Mouse (Mus musculus) E14TG2a.4 (cell line): ENCODE data around the gene Sost.
A peak's percentile ranks its signal among the peaks of the same experiment; 100 is the strongest.

Source experiments
- CTCF ChIP-seq: conservative IDR thresholded peaks from 2 replicates; pipeline ENCODE4 v1.5.1; 2014; ENCODE audit warnings: low read length
- NANOG ChIP-seq: IDR thresholded peaks from 2 replicates; pipeline ENCODE4 v1.6.1; 2014; ENCODE audit warnings: borderline replicate concordance, low read length, mixed read lengths
- POU5F1 ChIP-seq: IDR thresholded peaks from 2 replicates; pipeline ENCODE4 v1.6.1; 2014; ENCODE audit warnings: low read length, borderline replicate concordance

GRCm38 (mm10) chr11:101913591-101913990 lies 53.2 kb downstream of the Sost start:
- TF ChIP-seq CTCF: peak; percentile 16
- TF ChIP-seq NANOG: no peak
- no peak for TF ChIP-seq POU5F1
